Mouse (Mus musculus): ENCODE results near the gene Mapkapk3. TPM values are rescaled to one million over a fixed set of nuclear protein-coding genes. Genes with fewer than 3 reads are reported as not detected.

Gene Mapkapk3
- total and polyA plus RNA-seq, 3 experiments: 29.9 to 39.8 (median 30.1) TPM

DNA sequence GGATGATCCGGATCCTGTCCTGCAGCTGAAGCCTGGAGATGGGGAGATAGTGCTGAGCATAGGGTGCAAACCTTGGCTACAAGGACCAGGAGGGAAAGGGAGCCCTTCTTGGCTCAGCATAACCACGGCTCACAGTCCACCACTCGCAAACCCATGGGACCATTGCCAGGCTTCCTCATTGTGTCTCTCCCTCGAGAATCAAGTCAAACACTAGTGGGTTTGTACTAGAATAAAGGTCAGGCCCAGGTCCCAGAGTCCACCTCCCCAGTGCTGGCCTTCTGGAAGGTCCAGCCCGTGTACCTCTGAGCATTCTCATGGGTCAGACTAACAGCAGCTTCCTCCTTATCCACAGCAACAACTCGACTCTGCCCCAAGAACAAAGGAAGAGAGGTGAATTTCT, 41.1 kb upstream of the Mapkapk3 start:
- Histone ChIP-seq H3K4me3 (replicated peaks in 1 of 3; ENCODE audit: low read depth in 2 of 3, low read length in 2 of 3, poor library complexity in 1 of 3) (no peak overlapping the region), H3K4me1 (ENCODE audit: control insufficient read depth in 1 of 2, insufficient read depth in 2 of 2) (peaks cover 18 to 39% of the 10 kb centered on the region in 2 experiments), H3K79me2 (replicated peaks; ENCODE audit: control insufficient read depth, extremely low read depth, insufficient read depth, poor library complexity, severe bottlenecking) (no peaks in the 10 kb centered on the region), H3K9me3 (replicated peaks; ENCODE audit: low read length) (no peaks in the 10 kb centered on the region), H3K9ac (ENCODE audit: insufficient read depth, low read depth) (no peak overlapping the region), H3K4me2 (ENCODE audit: insufficient read depth, low read depth, poor library complexity, severe bottlenecking) (no peak overlapping the region), H3K36me3 (replicated peaks in 1 of 2; ENCODE audit: control insufficient read depth in 1 of 2, insufficient read depth in 1 of 2, low read length in 1 of 2) (peaks cover 25 to 93% of the 10 kb centered on the region in 2 experiments), H3K27me3 (replicated peaks) (no peaks in the 10 kb centered on the region), H3K27ac (ENCODE audit: insufficient read depth, low read depth) (no peak overlapping the region)
- in situ Hi-C loops (cut with MboI; ENCODE audit: low pct_ligation_motif_present, low pct_unique_long_range_greater_than_20kb, low sequenced_read_pairs) (no loop called here), dilution Hi-C loops (cut with MboI; ENCODE audit: extremely low pct_ligation_motif_present, extremely low pct_unique_long_range_greater_than_20kb, low sequenced_read_pairs) (no loop called here)
- TF ChIP-seq CHD1 (IDR thresholded peaks at IDR 0.05; ENCODE audit: low read depth, low read length) (no peak), ELF1 (IDR thresholded peaks at IDR 0.05; ENCODE audit: low read depth, low read length) (no peak), SIN3A (IDR thresholded peaks at IDR 0.05; ENCODE audit: low read length) (no peak), HCFC1 (IDR thresholded peaks at IDR 0.05; ENCODE audit: low read depth, low read length) (no peak), ZC3H11A (IDR thresholded peaks at IDR 0.05; ENCODE audit: low read depth, low read length) (no peak), MAZ (IDR thresholded peaks at IDR 0.05; ENCODE audit: low read depth, low read length) (no peak), JUND (conservative IDR thresholded peaks at IDR 0.05; ENCODE audit: low read depth, low read length) (no peak), BHLHE40 (IDR thresholded peaks at IDR 0.05; ENCODE audit: low read depth, low read length) (no peak), RCOR1 (conservative IDR thresholded peaks at IDR 0.05; ENCODE audit: low read depth, low read length) (no peak), E2F4 (IDR thresholded peaks at IDR 0.05; ENCODE audit: insufficient replicate concordance, low read depth, low read length) (no peak), NELFE (IDR thresholded peaks at IDR 0.05; ENCODE audit: low read depth, low read length) (no peak), JUN (IDR thresholded peaks at IDR 0.05; ENCODE audit: insufficient read depth, low read depth, low read length) (no peak), POLR2AphosphoS2 (IDR thresholded peaks at IDR 0.05; ENCODE audit: low read depth, low read length) (no peak), CHD2 (IDR thresholded peaks at IDR 0.05; ENCODE audit: low read length) (no peak), KAT2A (IDR thresholded peaks at IDR 0.05; ENCODE audit: insufficient replicate concordance, low read length) (no peak)
- DNase-seq (ENCODE audit: extremely low read depth): no peak

DNA sequence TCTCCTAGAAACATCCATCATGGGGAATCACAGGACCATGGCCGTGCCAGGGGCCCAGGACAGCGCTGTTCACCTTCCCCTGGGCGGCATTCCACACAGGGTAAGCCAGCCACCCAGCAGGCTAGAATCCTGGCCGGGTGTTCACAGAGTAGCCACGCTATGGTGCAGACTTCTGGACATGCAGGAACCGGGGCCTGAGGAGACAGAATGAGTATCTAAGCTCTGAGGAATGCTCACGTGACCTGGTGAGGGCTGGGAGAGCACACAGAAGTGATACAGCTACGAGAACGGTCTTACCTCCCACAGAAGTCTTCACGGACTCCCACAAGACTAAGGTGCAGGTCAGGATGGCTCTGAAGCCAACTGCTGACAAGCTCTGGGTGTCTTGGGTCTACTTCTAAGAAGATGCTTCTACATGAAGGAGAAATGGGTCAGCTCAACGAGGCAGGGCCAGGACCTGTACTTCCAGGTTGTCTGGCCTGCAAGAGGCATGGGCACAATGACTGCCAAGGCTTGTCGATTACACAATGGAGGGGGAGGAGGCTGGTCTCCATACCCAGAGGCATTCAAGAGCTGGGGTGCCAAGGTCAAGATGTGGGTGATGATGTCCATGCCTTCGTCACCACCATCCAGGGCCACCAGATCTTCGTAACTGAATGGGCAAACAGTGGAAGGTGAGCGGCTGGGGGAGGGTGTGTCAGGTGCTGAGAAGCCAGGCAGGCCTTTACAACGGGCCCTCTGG, 38.4 kb upstream of the Mapkapk3 start:
- H3K4me1 ChIP-seq (ENCODE audit: control insufficient read depth in 1 of 2, insufficient read depth in 2 of 2): peaks cover 0 to 41% of the 10 kb centered on the region in 2 experiments; a peak in 2 of 4 replicates
- H3K27ac ChIP-seq (ENCODE audit: insufficient read depth, low read depth): no peak overlapping the region
- no peaks in the 10 kb centered on the region for H3K9me3 ChIP-seq (replicated peaks; ENCODE audit: low read length)
- no peak overlapping the region for H3K4me3 ChIP-seq (replicated peaks in 1 of 3; ENCODE audit: low read depth in 2 of 3, low read length in 2 of 3, poor library complexity in 1 of 3)
- H3K4me2 ChIP-seq (ENCODE audit: insufficient read depth, low read depth, poor library complexity, severe bottlenecking): no peak overlapping the region
- TF ChIP-seq JUN (IDR thresholded peaks at IDR 0.05; ENCODE audit: insufficient read depth, low read depth, low read length) (no peak), TBP (conservative IDR thresholded peaks at IDR 0.05; ENCODE audit: low read depth, low read length) (no peak), POLR2AphosphoS2 (IDR thresholded peaks at IDR 0.05; ENCODE audit: low read depth, low read length) (no peak), ZNF384 (IDR thresholded peaks at IDR 0.05; ENCODE audit: low read depth, low read length) (no peak), CTCF (conservative IDR thresholded peaks at IDR 0.05 in 1 of 2, IDR thresholded peaks at IDR 0.05 in 1 of 2; ENCODE audit: low read depth in 2 of 2, low read length in 2 of 2) (no peak), POLR2A (IDR thresholded peaks at IDR 0.05; ENCODE audit: low read depth, low read length) (no peak), KAT2A (IDR thresholded peaks at IDR 0.05; ENCODE audit: insufficient replicate concordance, low read length) (no peak), ZC3H11A (IDR thresholded peaks at IDR 0.05; ENCODE audit: low read depth, low read length) (no peak), GABPA (IDR thresholded peaks at IDR 0.05; ENCODE audit: insufficient replicate concordance, low read depth, low read length) (no peak), MAX (IDR thresholded peaks at IDR 0.05; ENCODE audit: low read length) (no peak), ELF1 (IDR thresholded peaks at IDR 0.05; ENCODE audit: low read depth, low read length) (no peak), SIN3A (IDR thresholded peaks at IDR 0.05; ENCODE audit: low read length) (no peak), TCF12 (IDR thresholded peaks at IDR 0.05; ENCODE audit: low read depth, low read length) (no peak), ZMIZ1 (IDR thresholded peaks at IDR 0.05; ENCODE audit: low read depth, low read length) (no peak), MAFK (IDR thresholded peaks at IDR 0.05; ENCODE audit: insufficient replicate concordance, low read length) (no peak)
- no peak overlapping the region for H3K9ac ChIP-seq (ENCODE audit: insufficient read depth, low read depth)
- no peaks in the 10 kb centered on the region for H3K27me3 ChIP-seq (replicated peaks)
- no peaks in the 10 kb centered on the region for H3K79me2 ChIP-seq (replicated peaks; ENCODE audit: control insufficient read depth, extremely low read depth, insufficient read depth, poor library complexity, severe bottlenecking)
- H3K36me3 ChIP-seq (replicated peaks in 1 of 2; ENCODE audit: control insufficient read depth in 1 of 2, insufficient read depth in 1 of 2, low read length in 1 of 2): peaks cover 25 to 66% of the 10 kb centered on the region in 2 experiments
- dilution Hi-C loops (cut with MboI; ENCODE audit: extremely low pct_ligation_motif_present, extremely low pct_unique_long_range_greater_than_20kb, low sequenced_read_pairs) (no loop called here), in situ Hi-C loops (cut with MboI; ENCODE audit: low pct_ligation_motif_present, low pct_unique_long_range_greater_than_20kb, low sequenced_read_pairs) (no loop called here)
- no peak for DNase-seq (ENCODE audit: extremely low read depth)
